Mouse (Mus musculus): Measurements from ENCODE around the gene Padi1. TPM values are rescaled to one million over a fixed set of nuclear protein-coding genes. Genes with fewer than 3 reads are reported as not detected.

Gene Padi1
- total RNA-seq, 1 experiment from 2014 or later = 0.86 TPM

DNA sequence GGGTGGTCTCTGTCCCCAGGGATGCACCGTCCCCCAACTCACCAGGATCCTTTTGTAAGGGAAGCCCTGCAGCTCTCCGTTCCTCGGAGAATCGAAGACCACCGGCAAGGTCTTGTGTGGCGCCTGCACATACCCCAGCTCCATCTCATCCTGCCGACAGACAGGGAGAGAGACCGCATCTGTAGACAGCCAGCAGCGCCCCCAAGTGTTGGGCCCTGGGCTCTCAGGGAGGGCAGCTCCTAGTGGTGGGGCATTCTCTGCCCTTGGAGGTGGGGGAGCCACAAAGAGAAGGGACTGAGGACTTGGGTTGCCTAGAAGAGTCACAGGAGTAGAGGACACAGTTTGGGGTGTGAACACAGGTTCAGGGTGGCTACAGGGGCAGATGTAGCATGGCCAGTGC, 51.8 kb downstream of the Padi1 start:
- 0 out of 2 replicates have a peak, but pooled peaks have one; percentile 7 for ATAC-seq (replicated peaks; ENCODE audit: insufficient number of reproducible peaks, low FRiP score, low TSS enrichment, poor library complexity, severe bottlenecking)

DNA sequence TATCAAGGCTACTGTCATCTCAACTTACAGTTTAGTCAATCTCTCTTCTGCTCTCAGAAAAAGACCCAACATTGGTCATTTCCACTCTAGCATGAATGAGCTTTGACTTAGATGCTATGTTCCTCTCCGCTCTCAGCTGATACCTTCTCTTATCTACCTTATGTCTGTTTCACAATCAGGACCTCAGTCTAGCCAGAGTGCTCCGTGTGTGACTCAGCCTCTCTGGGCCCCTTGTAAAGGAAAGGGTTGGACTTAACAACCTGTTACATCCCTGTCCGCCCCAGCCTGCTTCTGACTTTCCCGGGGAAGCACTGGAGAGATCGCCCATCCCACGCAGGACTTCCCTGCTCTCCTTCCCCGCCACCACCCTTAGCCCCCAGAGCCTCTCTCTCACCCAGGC, 53.0 kb downstream of the Padi1 start:
- ATAC-seq (replicated peaks; ENCODE audit: insufficient number of reproducible peaks, low FRiP score, low TSS enrichment, poor library complexity, severe bottlenecking) = no peak

DNA sequence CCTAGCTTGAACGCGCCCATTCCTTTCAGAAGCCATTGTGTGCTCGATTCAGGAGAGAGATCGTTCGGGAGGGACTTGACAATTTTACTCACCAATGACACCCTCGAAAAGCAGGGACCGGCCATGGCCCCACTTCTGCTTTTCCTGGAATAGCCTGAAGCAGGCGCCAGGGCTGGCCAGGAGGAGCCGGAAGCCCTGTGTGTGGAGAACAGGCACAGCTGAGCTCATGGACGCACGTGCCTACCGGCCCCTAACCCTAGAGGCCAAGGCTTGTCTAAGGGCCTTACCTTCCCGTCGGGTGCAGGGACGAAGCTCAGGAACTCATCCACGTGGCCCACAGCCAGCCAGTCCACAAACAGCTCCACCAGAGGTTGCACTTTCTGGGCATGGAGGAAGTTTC, 54.5 kb downstream of the Padi1 start:
- no peak for ATAC-seq (replicated peaks; ENCODE audit: insufficient number of reproducible peaks, low FRiP score, low TSS enrichment, poor library complexity, severe bottlenecking)

DNA sequence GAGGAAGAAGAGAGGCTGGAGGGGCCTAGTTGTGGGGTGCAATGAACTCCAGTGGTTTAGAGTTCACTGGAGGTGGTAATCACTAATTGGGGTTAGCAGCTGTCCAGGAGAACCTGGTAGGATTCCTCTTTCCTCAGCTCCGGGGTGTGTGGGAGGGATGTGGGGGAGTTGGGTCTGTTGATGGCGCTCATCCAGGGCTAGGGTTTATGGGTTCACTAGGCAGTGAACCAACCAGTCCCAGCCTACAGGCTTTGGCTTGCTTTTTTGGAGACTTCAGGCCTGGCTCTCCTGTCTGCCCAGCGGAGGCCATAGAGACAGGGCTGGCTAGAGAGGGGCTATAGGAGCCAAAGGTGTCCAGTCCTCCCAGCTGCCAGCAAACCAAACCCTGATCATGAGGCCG, 55.6 kb downstream of the Padi1 start:
- no peak for ATAC-seq (replicated peaks; ENCODE audit: insufficient number of reproducible peaks, low FRiP score, low TSS enrichment, poor library complexity, severe bottlenecking)

DNA sequence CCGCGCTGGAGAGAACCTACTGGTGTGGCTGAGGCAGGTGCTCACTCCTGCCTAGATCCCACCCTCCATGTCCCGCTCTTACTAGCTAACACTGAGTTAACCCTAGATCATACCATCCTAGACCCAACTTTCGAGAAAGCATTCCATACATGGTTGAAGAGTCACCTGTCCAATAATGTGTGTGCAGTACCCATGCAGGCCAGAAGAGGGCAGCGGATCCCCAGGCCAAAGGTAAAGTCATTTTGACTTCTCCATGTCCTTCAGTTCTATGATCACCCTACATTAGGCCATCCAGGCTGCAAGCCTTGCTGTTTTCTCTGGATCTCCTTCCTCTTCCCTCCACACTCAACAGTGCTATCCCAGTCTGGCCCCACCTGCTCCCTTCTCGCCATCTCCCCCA, 56.6 kb downstream of the Padi1 start:
- peak; percentile 46; the same call in 1 of the 2 replicates for ATAC-seq (replicated peaks; ENCODE audit: insufficient number of reproducible peaks, low FRiP score, low TSS enrichment, poor library complexity, severe bottlenecking)

DNA sequence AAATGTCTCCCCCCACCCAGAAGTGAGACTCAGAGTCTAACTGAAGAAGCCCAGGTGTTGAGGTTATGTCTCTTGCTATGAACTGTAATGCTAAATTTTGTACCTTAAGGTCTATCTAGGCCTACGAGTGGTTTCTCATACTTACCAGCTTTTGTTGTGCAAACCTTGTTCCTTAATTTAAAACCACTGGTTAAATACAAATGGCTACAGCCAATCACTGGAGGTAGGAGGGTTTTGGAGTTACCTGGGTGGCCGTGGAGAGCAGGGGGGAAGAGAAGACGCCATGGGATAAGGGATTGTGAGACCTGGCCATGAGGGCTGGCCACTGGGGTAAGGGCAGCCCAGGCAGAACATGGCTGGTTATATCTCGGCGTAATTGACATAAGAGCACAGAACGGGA, 57.3 kb downstream of the Padi1 start:
- peak; percentile 27; the same call in 1 of the 2 replicates for ATAC-seq (replicated peaks; ENCODE audit: insufficient number of reproducible peaks, low FRiP score, low TSS enrichment, poor library complexity, severe bottlenecking)

DNA sequence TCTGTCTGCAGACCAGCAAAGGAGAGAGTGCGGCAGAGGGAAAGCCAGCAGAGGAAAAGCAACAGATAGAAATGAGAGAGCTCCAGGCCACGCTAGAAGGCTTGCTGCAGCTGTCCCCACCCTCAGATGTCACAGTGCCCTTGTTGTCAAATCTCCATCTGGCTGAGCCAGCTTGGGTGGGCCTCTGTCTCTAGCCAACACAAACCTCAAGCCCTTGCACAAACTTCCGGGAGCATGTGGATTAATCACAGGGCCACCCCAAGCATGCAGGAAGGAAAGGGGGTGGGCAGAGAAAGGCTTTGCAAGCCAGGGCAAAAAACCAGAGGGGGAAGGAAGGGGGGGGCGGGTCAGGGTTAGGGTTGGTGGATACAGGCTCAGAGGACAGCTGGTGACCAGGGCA, 58.2 kb downstream of the Padi1 start:
- no peak for ATAC-seq (replicated peaks; ENCODE audit: insufficient number of reproducible peaks, low FRiP score, low TSS enrichment, poor library complexity, severe bottlenecking)

DNA sequence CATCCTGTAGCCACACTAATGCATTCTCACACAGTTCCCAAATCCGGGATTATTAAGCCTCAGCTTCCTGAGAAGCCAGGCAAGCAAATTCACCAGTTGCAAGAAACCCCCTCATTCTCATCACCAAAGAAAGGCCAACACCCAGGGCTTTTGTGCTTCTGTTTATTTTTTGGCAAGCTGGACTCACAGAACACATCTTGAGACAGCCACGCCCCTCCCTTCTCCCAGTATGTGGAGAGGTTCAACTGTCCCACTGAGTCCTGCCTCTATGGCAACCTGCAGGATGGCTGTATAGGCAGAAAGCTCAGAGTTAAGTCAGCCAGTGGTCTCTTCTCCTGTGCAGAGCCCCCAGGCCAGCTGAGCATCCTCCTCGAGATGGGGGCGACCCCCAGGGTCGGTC, 60.4 kb downstream of the Padi1 start:
- no peak for ATAC-seq (replicated peaks; ENCODE audit: insufficient number of reproducible peaks, low FRiP score, low TSS enrichment, poor library complexity, severe bottlenecking)

DNA sequence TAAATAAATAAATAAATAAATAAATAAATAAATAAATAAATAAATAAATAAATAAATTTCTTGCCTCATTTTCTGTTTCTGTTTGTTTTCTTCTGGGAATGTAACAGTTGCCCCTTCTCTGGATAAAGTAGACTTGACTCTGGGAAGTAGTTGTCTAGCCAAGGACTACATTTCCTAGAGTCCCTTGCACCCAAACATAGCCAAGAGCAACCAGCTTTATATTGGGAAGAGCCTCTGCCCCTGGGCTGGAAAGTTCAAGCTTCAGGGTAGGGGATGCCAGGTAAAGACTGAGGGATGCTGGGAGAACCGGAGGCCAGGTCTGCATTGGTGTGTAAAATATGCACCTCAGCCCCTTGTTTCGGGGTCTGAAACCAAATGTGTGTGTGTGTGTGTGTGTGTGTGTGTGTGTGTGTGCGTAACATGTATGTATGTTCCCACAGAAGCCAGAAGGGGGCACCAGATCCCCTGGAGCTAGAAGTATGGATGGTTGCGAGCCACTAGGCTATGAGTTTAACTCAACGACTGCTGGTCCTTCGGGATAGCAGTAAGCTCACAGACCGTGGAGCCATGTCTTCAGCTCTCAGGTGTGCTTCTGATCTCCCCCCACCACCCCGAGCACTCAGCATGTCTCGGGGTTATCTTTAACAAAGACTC, 61.2 kb downstream of the Padi1 start:
- no peak for ATAC-seq (replicated peaks; ENCODE audit: insufficient number of reproducible peaks, low FRiP score, low TSS enrichment, poor library complexity, severe bottlenecking)

DNA sequence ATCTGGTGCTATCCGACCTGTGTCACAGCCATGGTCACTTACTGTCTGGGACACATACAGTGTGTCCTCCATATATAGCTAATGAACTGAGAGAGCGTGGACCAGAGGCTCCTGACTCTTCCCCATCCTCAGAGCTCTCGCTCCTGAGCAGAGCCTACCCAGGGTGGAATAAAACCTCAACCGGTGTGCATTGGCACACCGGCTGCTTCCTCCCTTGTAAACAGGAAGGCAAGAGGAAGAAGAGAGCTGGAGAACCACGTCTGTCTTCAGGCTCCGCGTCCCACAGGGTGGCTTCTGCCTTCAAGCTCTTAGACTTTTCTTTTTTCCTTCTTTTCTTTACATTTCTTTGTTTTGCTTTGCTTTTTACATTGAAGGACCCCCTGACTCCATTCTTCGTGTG, 62.8 kb downstream of the Padi1 start:
- ATAC-seq (replicated peaks; ENCODE audit: insufficient number of reproducible peaks, low FRiP score, low TSS enrichment, poor library complexity, severe bottlenecking) = no peak

DNA sequence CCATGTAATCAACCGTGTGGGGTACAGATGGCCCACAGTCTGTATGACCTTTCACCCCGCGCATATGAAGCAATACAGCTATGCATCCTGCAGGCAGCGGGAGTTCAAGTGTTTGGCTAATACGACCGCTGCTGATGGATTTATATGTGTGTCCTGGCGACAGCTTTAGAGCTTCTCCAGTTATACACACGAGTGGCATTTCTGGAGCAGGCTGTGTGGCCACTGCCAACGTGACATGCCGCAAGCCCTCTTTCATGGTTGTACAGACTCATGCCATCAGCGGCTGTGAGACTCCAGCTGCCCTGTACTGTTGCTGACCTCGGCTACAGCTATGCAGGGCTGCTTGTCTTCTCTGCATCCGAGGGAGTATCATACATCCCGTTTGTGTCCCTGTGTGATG, 65.1 kb downstream of the Padi1 start:
- ATAC-seq (replicated peaks; ENCODE audit: insufficient number of reproducible peaks, low FRiP score, low TSS enrichment, poor library complexity, severe bottlenecking) = no peak

DNA sequence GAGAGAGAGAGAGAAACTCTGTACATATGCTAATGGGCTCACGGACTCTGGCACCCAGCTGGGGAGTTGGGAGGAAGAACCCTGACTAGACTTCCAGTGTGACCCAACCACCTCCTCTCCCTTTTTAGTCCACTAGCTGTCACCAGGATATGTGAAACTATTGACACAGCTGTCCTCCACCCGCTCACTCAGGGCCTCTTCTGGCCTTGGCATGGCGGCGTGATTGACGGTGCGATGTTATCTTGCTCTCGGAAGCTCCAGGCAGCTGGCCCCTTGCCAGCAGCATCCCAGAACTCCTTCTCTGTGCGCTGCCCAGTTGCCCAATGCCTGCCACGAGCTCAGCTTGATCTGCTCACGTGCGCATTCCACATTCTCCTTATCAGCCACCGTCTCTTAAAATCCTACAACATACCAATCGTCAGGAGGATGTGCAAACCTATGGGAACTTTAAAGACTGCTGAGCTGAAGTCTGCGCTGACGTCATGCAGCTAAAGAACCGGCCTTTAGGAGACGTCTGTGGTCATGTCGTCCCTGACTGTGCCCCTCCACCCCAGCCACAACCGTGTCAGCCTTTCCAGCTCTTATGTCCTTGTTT, 65.7 kb downstream of the Padi1 start:
- no peak for ATAC-seq (replicated peaks; ENCODE audit: insufficient number of reproducible peaks, low FRiP score, low TSS enrichment, poor library complexity, severe bottlenecking)

DNA sequence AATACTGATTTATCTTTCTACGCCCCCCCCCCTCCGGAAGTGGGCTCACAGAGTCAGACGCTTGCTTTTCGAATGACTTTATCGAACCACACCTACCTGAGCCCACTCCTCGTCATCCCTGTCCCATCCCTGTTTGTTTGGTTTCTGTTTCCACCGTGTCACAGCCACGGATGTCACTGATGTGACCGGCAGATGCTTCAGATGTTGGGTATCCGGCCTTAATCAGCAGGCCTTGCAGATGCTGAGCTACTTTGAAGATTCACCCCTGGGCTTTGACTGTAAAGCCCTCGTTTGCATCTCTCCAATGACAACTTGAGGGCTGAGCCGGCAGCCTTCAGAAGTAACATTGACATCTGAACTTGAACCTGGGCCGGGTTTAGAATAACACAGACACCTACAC, 69.0 kb downstream of the Padi1 start:
- ATAC-seq (replicated peaks; ENCODE audit: insufficient number of reproducible peaks, low FRiP score, low TSS enrichment, poor library complexity, severe bottlenecking) = no peak

DNA sequence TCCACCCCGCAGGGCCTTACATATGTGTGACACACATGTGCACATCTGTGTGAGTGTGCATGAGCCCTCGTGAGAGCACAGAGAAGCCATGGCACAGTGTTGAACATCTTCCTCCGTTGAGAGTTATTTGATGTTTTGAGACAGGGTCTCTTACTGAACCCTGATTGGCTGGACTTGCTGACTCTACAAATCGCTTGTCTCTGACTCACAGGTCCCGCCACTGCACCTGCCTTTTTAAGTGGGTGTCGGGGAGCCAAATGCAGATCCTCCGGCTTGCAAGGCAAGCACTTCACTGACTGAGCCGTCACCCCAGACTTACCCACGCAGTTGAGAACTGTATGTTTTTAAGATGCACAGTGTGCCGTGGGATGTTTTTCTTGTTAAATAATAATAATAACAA, 69.7 kb downstream of the Padi1 start:
- ATAC-seq (replicated peaks; ENCODE audit: insufficient number of reproducible peaks, low FRiP score, low TSS enrichment, poor library complexity, severe bottlenecking) = no peak

DNA sequence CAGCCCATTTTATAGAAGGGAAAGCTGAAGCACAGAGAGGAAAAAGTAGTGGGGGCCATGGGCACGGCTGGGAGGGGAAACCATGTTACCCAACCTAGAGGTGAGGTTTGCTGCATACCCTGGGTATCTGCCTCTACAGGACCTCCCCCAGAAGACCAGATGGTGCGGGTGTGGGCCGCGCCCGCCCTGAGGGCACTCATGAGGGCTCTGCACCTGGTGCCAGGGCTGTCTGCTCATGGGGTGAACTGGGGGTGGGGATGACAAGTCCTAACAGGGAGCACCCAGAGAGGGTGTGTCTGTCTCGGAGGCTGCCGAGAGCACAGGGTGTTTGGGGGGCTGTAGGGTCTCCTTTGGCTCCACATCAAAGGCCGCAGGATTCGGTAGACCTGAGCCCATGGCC, 70.7 kb downstream of the Padi1 start:
- no peak for ATAC-seq (replicated peaks; ENCODE audit: insufficient number of reproducible peaks, low FRiP score, low TSS enrichment, poor library complexity, severe bottlenecking)

DNA sequence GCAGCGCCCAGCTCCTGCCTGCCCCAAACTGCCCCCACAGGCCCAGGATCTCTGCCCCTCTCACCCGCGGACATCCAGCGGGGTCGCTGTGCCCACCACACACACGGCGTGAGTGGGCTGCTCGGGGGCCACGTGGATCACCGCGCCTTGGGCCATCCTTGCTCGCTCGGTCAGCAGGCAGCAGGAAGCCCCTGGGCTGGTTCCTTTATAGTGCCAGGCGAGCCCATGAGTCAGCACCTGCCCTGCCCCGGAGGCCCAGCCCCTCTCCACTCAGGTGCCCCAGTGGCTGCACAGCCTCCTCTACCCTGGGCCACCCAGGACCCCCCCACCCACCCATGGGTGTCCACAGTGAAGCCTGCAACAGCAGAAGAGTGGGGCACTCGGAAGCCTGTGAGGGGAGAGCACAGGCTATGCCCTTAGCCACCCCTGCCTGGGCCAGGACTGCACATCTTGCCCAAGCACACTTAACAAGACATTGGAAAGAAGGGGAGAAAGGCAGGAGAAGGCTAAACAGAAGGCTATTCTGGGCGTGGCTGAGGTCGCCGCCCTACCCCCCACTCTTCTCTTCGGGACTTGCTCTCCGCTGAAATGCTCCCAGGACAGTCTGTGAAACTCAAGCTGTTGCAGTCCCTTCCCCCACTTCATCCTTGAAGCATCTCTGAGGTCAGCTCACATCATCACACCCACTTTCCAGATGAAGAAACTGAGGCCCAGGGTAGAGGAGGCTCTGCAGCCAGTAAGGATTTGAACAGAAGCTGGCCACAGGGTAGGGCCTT, 71.4 kb downstream of the Padi1 start, which contains the start of gene Padi4:
TSS of gene Padi4 (minus strand) at position 212 of the 776 bp plus-strand sequence.
- no peak for ATAC-seq (replicated peaks; ENCODE audit: insufficient number of reproducible peaks, low FRiP score, low TSS enrichment, poor library complexity, severe bottlenecking)

DNA sequence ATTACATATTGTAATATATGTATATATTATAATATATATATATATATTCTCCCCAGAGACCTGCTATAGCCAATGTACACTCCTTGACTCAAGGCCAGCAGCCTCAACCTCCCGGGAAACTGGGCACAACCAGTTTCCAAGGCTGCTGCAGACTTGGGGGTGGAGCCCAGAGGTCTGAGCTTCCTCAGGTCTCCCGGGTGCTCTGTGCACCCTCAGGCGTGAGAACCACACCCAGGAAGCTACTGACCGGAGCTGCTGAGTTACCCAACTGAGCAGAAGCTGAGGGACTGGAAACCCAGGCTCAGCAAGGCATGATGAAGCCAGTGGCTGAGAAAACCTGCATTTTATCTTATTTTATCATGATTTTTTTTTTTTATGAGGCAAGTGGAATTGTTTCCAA, 74.5 kb downstream of the Padi1 start:
- peak; percentile 72 for ATAC-seq (replicated peaks; ENCODE audit: insufficient number of reproducible peaks, low FRiP score, low TSS enrichment, poor library complexity, severe bottlenecking)

DNA sequence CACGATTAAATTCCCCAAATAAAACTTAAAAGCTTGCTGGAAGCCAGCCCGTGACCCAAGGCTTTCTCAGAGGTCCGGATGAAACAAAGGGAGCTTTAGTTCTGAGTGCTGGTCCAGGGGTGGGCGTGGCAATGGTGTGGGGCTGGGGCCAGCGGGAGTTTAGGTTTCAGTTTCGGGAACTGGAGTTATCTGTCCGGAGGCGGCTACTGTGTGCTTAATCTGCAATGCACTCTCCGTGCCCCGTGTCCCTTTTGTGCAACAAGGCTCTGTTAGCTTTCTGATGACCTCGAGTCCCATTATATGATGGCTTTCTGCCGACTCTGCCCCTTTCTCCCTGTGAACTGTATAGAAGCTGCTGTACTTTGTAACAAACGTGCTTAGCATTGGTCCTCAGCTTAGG, 75.1 kb downstream of the Padi1 start:
- ATAC-seq (replicated peaks; ENCODE audit: insufficient number of reproducible peaks, low FRiP score, low TSS enrichment, poor library complexity, severe bottlenecking) = no peak

DNA sequence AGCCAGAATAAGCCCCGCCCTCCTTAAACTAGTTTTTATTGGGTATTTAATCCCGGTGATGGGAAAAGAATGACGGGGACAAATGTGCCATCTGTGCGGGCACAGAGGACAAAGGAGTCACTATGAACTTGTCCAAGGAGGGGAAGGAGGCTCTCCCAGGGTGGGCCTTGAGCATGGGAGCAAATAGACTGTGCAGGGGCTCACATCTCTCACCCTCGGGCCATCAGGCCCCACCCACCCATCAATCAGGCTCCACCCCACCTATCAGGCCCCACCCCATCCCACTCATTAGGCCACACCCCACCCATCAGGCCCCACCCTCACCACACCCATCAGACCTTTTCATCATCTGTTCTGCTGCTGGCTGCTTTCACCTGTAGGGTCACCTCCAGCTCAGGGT, 76.6 kb downstream of the Padi1 start:
- ATAC-seq (replicated peaks; ENCODE audit: insufficient number of reproducible peaks, low FRiP score, low TSS enrichment, poor library complexity, severe bottlenecking) = no peak

DNA sequence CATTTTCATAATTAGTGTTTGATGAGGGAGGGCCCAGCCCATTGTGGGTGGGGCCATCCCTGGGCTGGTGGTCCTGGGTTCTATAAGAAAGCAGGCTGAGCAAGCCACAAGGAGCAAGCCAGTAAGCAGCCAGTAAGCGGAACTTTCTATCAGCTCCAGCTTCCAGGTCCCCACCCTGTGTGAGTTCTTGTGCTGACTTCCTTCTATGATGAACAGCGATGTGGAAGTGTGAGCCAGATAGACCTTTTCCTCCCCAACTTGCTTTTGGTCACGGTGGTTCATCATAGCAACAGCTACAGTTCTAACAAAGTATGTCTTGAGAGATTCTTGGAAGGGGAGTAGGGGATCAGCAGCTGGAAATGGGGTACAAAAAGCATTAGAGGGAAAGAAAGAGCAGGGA, 79.6 kb downstream of the Padi1 start:
- peak; percentile 52 for ATAC-seq (replicated peaks; ENCODE audit: insufficient number of reproducible peaks, low FRiP score, low TSS enrichment, poor library complexity, severe bottlenecking)
